Mouse (Mus musculus) erythroblast, embryonic 14.5 days (primary cell): ENCODE results near the gene Zbtb40. TPM values are rescaled to one million over a fixed set of nuclear protein-coding genes. Genes with fewer than 3 reads are reported as not detected.
A peak's percentile ranks its signal among the peaks of the same experiment; 100 is the strongest.

Experiments
- H3K27me3 ChIP-seq: 2 replicates; pipeline ENCODE4 v1.6.1; 2012; ENCODE audit warnings: inconsistent platforms; ENCODE audit not compliant: control insufficient read depth
- H3K36me3 ChIP-seq: 2 replicates; pipeline ENCODE4 v1.6.1; 2012; ENCODE audit warnings: mild to moderate bottlenecking, inconsistent platforms; ENCODE audit not compliant: control insufficient read depth
- H3K4me1 ChIP-seq: 2 replicates; pipeline ENCODE4 v1.6.1; 2012; ENCODE audit warnings: inconsistent platforms; ENCODE audit not compliant: control insufficient read depth
- H3K4me3 ChIP-seq: replicated peaks from 2 replicates; pipeline ENCODE3; 2012; ENCODE audit warnings: moderate library complexity, mild to moderate bottlenecking, inconsistent platforms
- H3K9me3 ChIP-seq: 2 replicates; pipeline ENCODE4 v1.6.1; 2012; ENCODE audit warnings: low read length, inconsistent platforms, mixed read lengths; ENCODE audit not compliant: control insufficient read depth
- GATA1 ChIP-seq: IDR thresholded peaks from 2 replicates; pipeline ENCODE4 v1.6.1; 2012; ENCODE audit warnings: low read length, inconsistent platforms, mixed read lengths
- TAL1 ChIP-seq: IDR thresholded peaks from 3 replicates; pipeline ENCODE4 v1.6.1; 2012; ENCODE audit warnings: low read length, inconsistent platforms, mixed read lengths
- polyA plus RNA-seq: library from polyadenylated mRNA; stranded (reverse); fragments of >175 nt; gene quantifications from 2 replicates; pipeline ENCODE4 v1.2.3, GENCODE M21; 2012

Gene Zbtb40
- polyA plus RNA-seq, 1 experiment: 0.17 TPM

DNA sequence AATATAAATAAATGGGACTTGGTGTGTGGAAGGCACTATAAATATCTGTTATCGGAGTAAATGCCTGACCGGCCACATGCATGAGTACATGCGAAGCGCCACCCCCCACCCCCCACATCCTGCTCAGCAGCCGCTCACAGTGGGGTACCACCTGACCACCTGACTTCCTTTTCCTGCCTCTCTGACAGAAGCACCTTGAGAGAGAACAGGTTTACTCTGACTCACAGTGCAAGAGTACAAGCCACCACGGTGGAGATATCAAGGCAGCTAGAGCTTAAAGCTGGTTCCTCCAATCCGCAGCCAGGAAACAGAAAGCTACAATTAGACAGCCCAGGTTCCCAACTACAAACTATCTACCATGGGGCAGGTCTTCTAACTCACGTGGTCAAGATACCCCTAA lies 19.9 kb upstream of the Zbtb40 start:
- no peaks in the 10 kb centered on the region for H3K9me3 ChIP-seq
- no peaks in the 10 kb centered on the region for H3K36me3 ChIP-seq
- no peaks in the 10 kb centered on the region for H3K4me1 ChIP-seq
- TF ChIP-seq GATA1 (no peak), TAL1 (no peak)
- no peaks in the 10 kb centered on the region for H3K27me3 ChIP-seq
- no peak overlapping the region for H3K4me3 ChIP-seq

- Histone ChIP-seq H3K27me3 (no peaks in the 10 kb centered on the region), H3K9me3 (no peaks in the 10 kb centered on the region), H3K36me3 (no peaks in the 10 kb centered on the region), H3K4me1 (no peaks in the 10 kb centered on the region), H3K4me3 (no peak overlapping the region)
- no peak for TF ChIP-seq GATA1
- no peak for TF ChIP-seq TAL1
Observed at GRCm38 (mm10) chr4:137065846-137066245, 17.2 kb upstream of the Zbtb40 start.

DNA sequence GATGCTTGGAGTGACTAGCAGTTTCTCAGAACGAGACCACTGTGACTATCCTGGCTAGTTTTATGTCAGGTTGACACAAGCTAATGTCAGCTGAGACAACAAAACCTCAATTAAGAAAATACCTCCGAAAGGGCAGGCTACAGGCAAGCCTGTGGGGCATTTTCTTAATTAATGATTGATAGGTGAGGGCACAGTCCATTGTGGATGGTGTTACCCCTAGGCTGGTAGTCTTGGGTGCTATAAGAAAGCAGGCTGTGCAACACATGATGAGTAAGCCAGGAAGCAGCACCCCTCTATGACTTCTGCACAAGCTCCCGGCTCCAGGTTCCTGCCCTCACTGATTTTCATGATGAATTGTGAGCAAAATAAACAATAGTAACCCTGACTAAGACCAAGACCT lies 6.3 kb upstream of the Zbtb40 start:
- Histone ChIP-seq H3K4me1 (no peaks in the 10 kb centered on the region), H3K27me3 (peaks cover 26% of the 10 kb centered on the region), H3K36me3 (no peaks in the 10 kb centered on the region), H3K9me3 (no peaks in the 10 kb centered on the region), H3K4me3 (no peak overlapping the region)
- TF ChIP-seq TAL1 (no peak), GATA1 (no peak)

- no peak for TF ChIP-seq GATA1
- TF ChIP-seq TAL1: no peak
- peaks cover 3% of the 10 kb centered on the region for H3K4me1 ChIP-seq
- peaks cover 7% of the 10 kb centered on the region for H3K9me3 ChIP-seq
- H3K36me3 ChIP-seq: no peaks in the 10 kb centered on the region
- H3K27me3 ChIP-seq: peaks cover 29% of the 10 kb centered on the region
- no peak overlapping the region for H3K4me3 ChIP-seq
Observed at GRCm38 (mm10) chr4:137053810-137054209, 5.2 kb upstream of the Zbtb40 start.

DNA sequence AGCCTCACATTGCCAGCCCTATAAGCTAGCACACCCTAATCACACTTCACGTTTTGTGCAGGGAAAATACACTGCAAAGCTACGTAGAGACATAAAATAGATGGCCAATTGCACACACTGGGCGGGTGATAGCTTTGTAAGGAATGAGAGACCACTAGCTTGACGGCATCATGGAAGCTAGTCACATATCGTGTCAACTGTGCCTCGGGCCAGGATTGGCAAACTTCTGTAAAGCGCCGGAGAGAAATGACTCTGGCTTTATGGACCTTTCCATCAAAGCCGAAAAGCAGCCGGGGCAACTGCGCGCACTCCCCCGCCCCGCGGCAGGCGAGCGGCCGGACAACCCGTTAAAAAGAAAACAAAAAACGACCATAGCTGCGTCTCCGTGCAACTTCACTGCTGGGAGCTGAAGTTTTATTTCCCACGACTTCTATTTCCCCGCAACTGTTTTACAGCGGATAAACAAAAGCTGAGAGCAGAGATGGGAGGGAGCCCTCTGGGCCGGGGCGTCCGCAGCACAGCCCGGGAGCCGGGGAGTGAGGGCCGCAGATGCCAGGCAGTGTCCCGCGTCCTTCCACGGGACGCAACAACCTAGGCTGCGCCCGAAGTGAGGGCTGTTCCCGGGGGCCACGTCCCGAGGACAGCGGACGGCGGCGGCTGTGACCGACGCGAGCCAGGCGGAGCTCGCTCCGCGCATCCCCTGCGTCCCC lies 606 bp downstream of the Zbtb40 start:
- TF ChIP-seq GATA1 (no peak), TAL1 (no peak)
- peaks cover 15% of the 10 kb centered on the region for H3K4me1 ChIP-seq
- no peaks in the 10 kb centered on the region for H3K36me3 ChIP-seq
- H3K9me3 ChIP-seq: peaks cover 10% of the 10 kb centered on the region
- peak overlapping the region; percentile 91 for H3K4me3 ChIP-seq
- H3K27me3 ChIP-seq: peaks cover 26% of the 10 kb centered on the region

GRCm38 (mm10) chr4:137046110-137046509 lies 2.5 kb downstream of the Zbtb40 start:
- Histone ChIP-seq H3K36me3 (no peaks in the 10 kb centered on the region), H3K27me3 (peaks cover 13% of the 10 kb centered on the region), H3K9me3 (peaks cover 10% of the 10 kb centered on the region), H3K4me3 (no peak overlapping the region), H3K4me1 (peaks cover 17% of the 10 kb centered on the region)
- TF ChIP-seq GATA1 (no peak), TAL1 (no peak)

- TF ChIP-seq GATA1 (no peak), TAL1 (no peak)
- Histone ChIP-seq H3K27me3 (no peaks in the 10 kb centered on the region; the same call in 1 of the 2 replicates), H3K4me3 (no peak overlapping the region), H3K9me3 (peaks cover 8% of the 10 kb centered on the region), H3K36me3 (no peaks in the 10 kb centered on the region), H3K4me1 (peaks cover 17% of the 10 kb centered on the region)
Observed at GRCm38 (mm10) chr4:137044516-137044915, 4.1 kb downstream of the Zbtb40 start.

- no peak for TF ChIP-seq GATA1
- no peak for TF ChIP-seq TAL1
- H3K9me3 ChIP-seq: peaks cover 3% of the 10 kb centered on the region
- H3K27me3 ChIP-seq: no peaks in the 10 kb centered on the region; the same call in 1 of the 2 replicates
- peaks cover 13% of the 10 kb centered on the region for H3K4me1 ChIP-seq
- no peak overlapping the region for H3K4me3 ChIP-seq
- H3K36me3 ChIP-seq: no peaks in the 10 kb centered on the region
Observed at GRCm38 (mm10) chr4:137043799-137044198, 4.8 kb downstream of the Zbtb40 start.

- Histone ChIP-seq H3K4me1 (0 out of 2 replicates have a peak, but pooled peaks cover 2% of the 10 kb centered on the region), H3K4me3 (no peak overlapping the region), H3K27me3 (no peaks in the 10 kb centered on the region), H3K36me3 (no peaks in the 10 kb centered on the region), H3K9me3 (no peaks in the 10 kb centered on the region)
- TF ChIP-seq TAL1 (no peak), GATA1 (no peak)
Observed at GRCm38 (mm10) chr4:137042039-137042438, 6.6 kb downstream of the Zbtb40 start.

DNA sequence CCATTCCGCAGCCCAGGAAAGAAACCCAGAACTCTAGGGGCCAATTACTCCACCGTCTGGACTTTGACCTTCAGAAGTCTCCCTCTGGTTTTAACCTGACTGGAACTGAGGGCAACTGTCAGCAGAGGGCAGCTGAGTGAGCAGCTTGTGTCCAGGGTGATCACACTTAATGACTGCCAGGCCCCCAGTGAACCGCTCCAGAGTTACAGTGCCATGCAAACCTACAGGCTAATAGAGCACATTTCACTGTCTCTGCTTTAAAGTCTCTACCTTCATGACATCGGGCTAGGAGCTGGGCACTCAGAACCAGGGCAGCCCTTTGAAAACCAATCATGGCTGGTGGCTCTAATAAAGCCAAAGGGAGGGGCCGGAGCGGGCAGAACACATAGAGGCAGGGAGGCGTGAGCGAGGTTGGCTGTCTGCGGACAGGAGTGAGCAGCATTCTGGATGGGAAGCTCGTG lies 7.4 kb downstream of the Zbtb40 start:
- Histone ChIP-seq H3K4me1 (0 out of 2 replicates have a peak, but pooled peaks cover 2% of the 10 kb centered on the region), H3K36me3 (no peaks in the 10 kb centered on the region), H3K4me3 (no peak overlapping the region), H3K27me3 (no peaks in the 10 kb centered on the region), H3K9me3 (no peaks in the 10 kb centered on the region)
- TF ChIP-seq GATA1: no peak
- no peak for TF ChIP-seq TAL1
